Mouse (Mus musculus): ENCODE measurements around the gene Shroom3.

DNA sequence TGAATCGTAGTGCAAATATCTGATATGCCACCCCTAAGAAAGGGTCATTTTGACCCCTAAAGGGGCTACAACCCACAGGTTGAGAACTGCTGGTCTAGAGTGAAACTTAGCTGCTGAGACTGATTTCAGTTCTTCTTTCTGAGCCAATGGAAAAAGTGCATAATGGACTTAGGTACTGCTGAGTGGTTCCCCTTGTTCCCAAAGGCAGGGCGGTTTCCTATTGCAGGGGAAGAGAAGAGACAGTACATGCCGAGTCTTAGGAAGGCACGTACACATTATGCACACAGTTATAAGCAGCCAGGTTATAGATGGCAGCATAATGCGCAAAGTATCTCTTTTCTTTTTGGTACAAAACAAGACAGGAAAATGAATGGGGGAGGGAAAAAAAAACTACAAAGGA lies 4.9 kb downstream of the Shroom3 start:
- TF ChIP-seq TCF12 (IDR thresholded peaks at IDR 0.05; ENCODE audit: low read depth, low read length) (no peak), CTCF (IDR thresholded peaks at IDR 0.05 in 2 of 3, conservative IDR thresholded peaks at IDR 0.05 in 1 of 3; ENCODE audit: control insufficient read depth in 1 of 3, insufficient read depth in 1 of 3, low read depth in 2 of 3, low read length in 3 of 3, poor library complexity in 1 of 3, severe bottlenecking in 1 of 3) (no peak), MAX (IDR thresholded peaks at IDR 0.05; ENCODE audit: low read length) (no peak), RCOR1 (IDR thresholded peaks at IDR 0.05; ENCODE audit: low read depth, low read length) (no peak), ETS1 (IDR thresholded peaks at IDR 0.05; ENCODE audit: low read depth, low read length) (no peak), POLR2A (IDR thresholded peaks at IDR 0.05; ENCODE audit: control insufficient read depth in 1 of 2, insufficient read depth in 1 of 2, low read depth in 1 of 2, low read length in 2 of 2, poor library complexity in 1 of 2) (no peak), ZMIZ1 (IDR thresholded peaks at IDR 0.05; ENCODE audit: low read depth, low read length) (no peak), ZC3H11A (IDR thresholded peaks at IDR 0.05; ENCODE audit: low read depth, low read length) (no peak), ZNF384 (IDR thresholded peaks at IDR 0.05; ENCODE audit: low read depth, low read length) (no peak), POLR2AphosphoS2 (IDR thresholded peaks at IDR 0.05; ENCODE audit: low read length) (no peak), MYC (IDR thresholded peaks at IDR 0.05; ENCODE audit: low read depth, low read length) (no peak), TAL1 (IDR thresholded peaks at IDR 0.05; ENCODE audit: low read length) (no peak), NELFE (IDR thresholded peaks at IDR 0.05; ENCODE audit: low read depth, low read length) (no peak), BHLHE40 (IDR thresholded peaks at IDR 0.05; ENCODE audit: borderline replicate concordance, low read depth, low read length) (no peak)
